Mouse (Mus musculus) neural tube, embryonic 15.5 days (tissue): ENCODE data around the gene Gm20388. TPM values are rescaled to one million over a fixed set of nuclear protein-coding genes. Genes with fewer than 3 reads are reported as not detected.

Experiments used
- ATAC-seq: fragments of 200-750 bp; cut with Nextera tagmentation; 2 replicates; pipeline ENCODE4 v1.8.0; 2017; ENCODE audit warnings: mild to moderate bottlenecking, moderate TSS enrichment, moderate library complexity; ENCODE audit not compliant: low FRiP score
- H3K27ac ChIP-seq: fragments of 300-500 bp; sonication (generic); replicated peaks from 2 replicates; pipeline ENCODE4 v1.5.1; 2015; ENCODE audit warnings: mild to moderate bottlenecking, inconsistent platforms
- H3K27me3 ChIP-seq: fragments of 300-500 bp; sonication (generic); replicated peaks from 2 replicates; pipeline ENCODE4 v1.6.1; 2015; ENCODE audit warnings: inconsistent platforms
- H3K36me3 ChIP-seq: fragments of 300-500 bp; sonication (generic); 2 replicates; pipeline ENCODE4 v1.6.1; 2015; ENCODE audit warnings: inconsistent platforms
- H3K4me1 ChIP-seq: fragments of 300-500 bp; sonication (generic); 2 replicates; pipeline ENCODE4 v1.6.1; 2015; ENCODE audit warnings: inconsistent platforms
- H3K4me2 ChIP-seq: fragments of 300-500 bp; sonication (generic); 2 replicates; pipeline ENCODE4 v1.6.1; 2015; ENCODE audit warnings: inconsistent platforms, mild to moderate bottlenecking, moderate library complexity
- H3K4me3 ChIP-seq: fragments of 300-500 bp; sonication (generic); replicated peaks from 2 replicates; pipeline ENCODE4 v1.5.1; 2015; ENCODE audit warnings: mild to moderate bottlenecking, inconsistent platforms
- H3K9ac ChIP-seq: fragments of 300-500 bp; sonication (generic); replicated peaks from 2 replicates; pipeline ENCODE4 v1.6.1; 2015; ENCODE audit warnings: mild to moderate bottlenecking, inconsistent platforms
- H3K9me3 ChIP-seq: fragments of 300-500 bp; sonication (generic); replicated peaks from 2 replicates; pipeline ENCODE4 v1.6.1; 2016; ENCODE audit warnings: inconsistent platforms
- WGBS: fragments of 180-500 bp; shearing (Covaris S2); methylation state at CpG from one replicate; pipeline ENCODE4 v1.1.7; 2015; ENCODE audit warnings: mixed read lengths; 5-methylcytosine and 5-hydroxymethylcytosine counted together
- polyA plus RNA-seq: library from polyadenylated mRNA; unstranded; fragments of >200 nt; fragmentation: Nextera tagmentation; extraction: Ambion mirVana; gene quantifications from 2 replicates; pipeline ENCODE4 v1.2.1, GENCODE M21; 2015

The Gm20388 gene
- polyA plus RNA-seq, 1 experiment from 2014 or later, result not detected

GRCm38 (mm10) chr8:120743149-120743897, 832.7 kb downstream of the Gm20388 start:
- Histone ChIP-seq H3K36me3 (no peaks in the 10 kb centered on the region), H3K27me3 (peaks cover 3% of the 10 kb centered on the region; the same call in 1 of the 2 replicates), H3K9me3 (no peaks in the 10 kb centered on the region), H3K4me3 (no peak overlapping the region), H3K27ac (no peak overlapping the region), H3K4me2 (no peak overlapping the region), H3K9ac (no peak overlapping the region), H3K4me1 (no peaks in the 10 kb centered on the region)
- no peak for ATAC-seq
- WGBS, result 40% methylated on average over 12 of the region's 12 CpGs

DNA sequence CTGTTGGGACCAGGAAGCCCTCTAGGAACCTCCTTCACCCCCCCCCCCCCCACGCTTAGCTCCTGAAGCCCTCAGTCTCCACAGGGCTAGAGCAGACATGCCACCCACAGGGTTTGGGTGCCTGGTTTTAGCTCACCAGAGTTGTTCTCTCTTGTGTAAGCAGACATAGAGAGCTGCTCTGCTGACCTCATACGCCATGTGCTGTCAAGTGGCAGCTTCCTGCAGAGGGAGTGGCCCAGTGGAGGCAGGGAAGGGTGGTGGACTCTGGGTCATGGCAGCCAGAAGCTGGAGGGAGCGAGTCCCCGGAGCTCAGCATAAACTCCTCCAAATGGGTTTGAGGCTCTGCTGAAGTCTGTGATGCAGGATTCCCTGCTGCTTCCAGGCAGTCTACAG, 833.3 kb downstream of the Gm20388 start:
- ATAC-seq, result no peak
- no peaks in the 10 kb centered on the region for H3K4me1 ChIP-seq
- H3K9me3 ChIP-seq, result no peaks in the 10 kb centered on the region
- H3K27me3 ChIP-seq, result no peaks in the 10 kb centered on the region
- no peak overlapping the region for H3K4me2 ChIP-seq
- no peaks in the 10 kb centered on the region for H3K36me3 ChIP-seq
- H3K9ac ChIP-seq, result no peak overlapping the region
- H3K27ac ChIP-seq, result no peak overlapping the region
- WGBS, result 80% methylated on average over 4 of the region's 4 CpGs
- no peak overlapping the region for H3K4me3 ChIP-seq

- Histone ChIP-seq H3K27ac (no peak overlapping the region), H3K27me3 (no peaks in the 10 kb centered on the region), H3K36me3 (no peaks in the 10 kb centered on the region), H3K9me3 (no peaks in the 10 kb centered on the region), H3K4me1 (no peaks in the 10 kb centered on the region), H3K9ac (no peak overlapping the region), H3K4me2 (no peak overlapping the region), H3K4me3 (no peak overlapping the region)
- no peak for ATAC-seq
- 44% methylated on average over 5 of the region's 5 CpGs for WGBS
These were observed 833.8 kb downstream of the Gm20388 start for GRCm38 (mm10) chr8:120744448-120744847.

DNA sequence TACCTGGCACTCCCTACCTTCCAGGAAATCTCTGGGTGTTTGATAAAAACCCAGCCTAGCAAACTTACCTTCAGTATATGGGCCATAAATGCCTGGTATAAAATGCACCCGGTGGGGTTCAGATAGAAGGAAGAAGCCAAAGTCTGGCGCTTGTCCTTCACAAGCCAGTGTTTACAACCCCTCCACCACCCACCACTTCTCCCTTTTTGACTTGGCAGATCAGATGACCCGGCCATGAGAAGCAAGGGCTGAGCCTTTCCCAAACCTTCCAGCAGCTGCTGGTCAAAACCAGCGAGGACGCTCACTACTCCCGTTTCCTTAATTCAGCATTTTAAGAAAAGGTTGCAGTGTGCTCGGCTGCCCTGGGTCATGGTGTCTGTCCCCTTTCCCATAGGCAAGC, 834.6 kb downstream of the Gm20388 start:
- Histone ChIP-seq H3K4me3 (no peak overlapping the region), H3K36me3 (no peaks in the 10 kb centered on the region), H3K27ac (no peak overlapping the region), H3K4me2 (no peak overlapping the region), H3K4me1 (no peaks in the 10 kb centered on the region), H3K9me3 (no peaks in the 10 kb centered on the region), H3K27me3 (no peaks in the 10 kb centered on the region), H3K9ac (no peak overlapping the region)
- 58% methylated on average over 7 of the region's 7 CpGs for WGBS
- ATAC-seq, result no peak

GRCm38 (mm10) chr8:120746007-120746701, 835.5 kb downstream of the Gm20388 start:
- no peaks in the 10 kb centered on the region for H3K36me3 ChIP-seq
- no peak overlapping the region for H3K9ac ChIP-seq
- no peaks in the 10 kb centered on the region for H3K27me3 ChIP-seq
- no peaks in the 10 kb centered on the region for H3K4me1 ChIP-seq
- H3K27ac ChIP-seq, result no peak overlapping the region
- H3K9me3 ChIP-seq, result no peaks in the 10 kb centered on the region
- no peak overlapping the region for H3K4me2 ChIP-seq
- ATAC-seq, result no peak
- H3K4me3 ChIP-seq, result no peak overlapping the region
- WGBS, result 76% methylated on average over 18 of the region's 18 CpGs

DNA sequence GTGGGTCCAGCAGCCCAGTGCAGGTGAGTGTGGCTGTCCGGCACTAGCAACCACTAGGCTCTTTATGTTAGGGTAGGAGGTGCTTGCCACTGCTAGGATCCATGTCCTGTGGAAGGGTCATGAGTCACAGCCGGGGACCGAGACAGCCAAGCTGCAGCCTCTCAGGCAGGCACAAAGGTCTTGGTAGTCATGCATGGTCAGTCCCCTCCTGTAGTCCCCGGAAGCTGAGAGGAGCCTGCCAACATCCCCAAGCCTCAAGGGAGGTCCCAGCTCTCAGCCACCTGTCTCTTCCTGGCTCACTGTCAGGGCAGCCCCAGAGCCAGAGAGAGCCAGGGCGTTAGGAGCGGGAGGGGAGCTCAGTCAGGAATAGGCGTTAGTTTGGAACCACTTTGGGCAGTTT, 836.6 kb downstream of the Gm20388 start:
- no peak for ATAC-seq
- 82% methylated on average over 7 of the region's 7 CpGs for WGBS
- no peak overlapping the region for H3K9ac ChIP-seq
- no peak overlapping the region for H3K27ac ChIP-seq
- H3K9me3 ChIP-seq, result no peaks in the 10 kb centered on the region
- no peak overlapping the region for H3K4me2 ChIP-seq
- H3K4me3 ChIP-seq, result no peak overlapping the region
- no peaks in the 10 kb centered on the region for H3K27me3 ChIP-seq
- no peaks in the 10 kb centered on the region for H3K36me3 ChIP-seq
- no peaks in the 10 kb centered on the region for H3K4me1 ChIP-seq

DNA sequence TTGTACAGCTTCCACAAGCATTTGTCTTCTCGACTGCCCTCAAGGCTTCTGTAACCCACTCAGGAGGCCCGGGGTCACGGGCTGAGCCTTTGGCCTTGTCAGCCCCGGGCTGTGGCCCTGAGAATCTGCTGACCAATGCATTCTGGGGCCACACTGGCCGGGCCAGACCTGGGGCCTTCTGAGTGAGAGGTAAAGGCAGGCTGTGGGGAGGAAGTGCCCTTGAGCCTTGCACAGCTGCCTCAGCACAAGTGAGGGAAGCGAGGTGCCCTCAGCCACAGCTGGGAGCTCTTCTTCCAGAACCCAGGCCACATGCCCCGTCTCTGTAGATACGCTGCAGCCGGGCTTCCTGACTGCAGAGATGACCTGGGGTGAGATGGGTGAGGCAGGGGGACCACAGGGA, 840.0 kb downstream of the Gm20388 start:
- Histone ChIP-seq H3K4me3 (no peak overlapping the region), H3K27me3 (no peaks in the 10 kb centered on the region), H3K36me3 (no peaks in the 10 kb centered on the region), H3K9me3 (no peaks in the 10 kb centered on the region), H3K4me2 (no peak overlapping the region), H3K4me1 (no peaks in the 10 kb centered on the region), H3K9ac (no peak overlapping the region), H3K27ac (no peak overlapping the region)
- WGBS, result 86% methylated on average over 9 of the region's 9 CpGs
- ATAC-seq, result no peak

DNA sequence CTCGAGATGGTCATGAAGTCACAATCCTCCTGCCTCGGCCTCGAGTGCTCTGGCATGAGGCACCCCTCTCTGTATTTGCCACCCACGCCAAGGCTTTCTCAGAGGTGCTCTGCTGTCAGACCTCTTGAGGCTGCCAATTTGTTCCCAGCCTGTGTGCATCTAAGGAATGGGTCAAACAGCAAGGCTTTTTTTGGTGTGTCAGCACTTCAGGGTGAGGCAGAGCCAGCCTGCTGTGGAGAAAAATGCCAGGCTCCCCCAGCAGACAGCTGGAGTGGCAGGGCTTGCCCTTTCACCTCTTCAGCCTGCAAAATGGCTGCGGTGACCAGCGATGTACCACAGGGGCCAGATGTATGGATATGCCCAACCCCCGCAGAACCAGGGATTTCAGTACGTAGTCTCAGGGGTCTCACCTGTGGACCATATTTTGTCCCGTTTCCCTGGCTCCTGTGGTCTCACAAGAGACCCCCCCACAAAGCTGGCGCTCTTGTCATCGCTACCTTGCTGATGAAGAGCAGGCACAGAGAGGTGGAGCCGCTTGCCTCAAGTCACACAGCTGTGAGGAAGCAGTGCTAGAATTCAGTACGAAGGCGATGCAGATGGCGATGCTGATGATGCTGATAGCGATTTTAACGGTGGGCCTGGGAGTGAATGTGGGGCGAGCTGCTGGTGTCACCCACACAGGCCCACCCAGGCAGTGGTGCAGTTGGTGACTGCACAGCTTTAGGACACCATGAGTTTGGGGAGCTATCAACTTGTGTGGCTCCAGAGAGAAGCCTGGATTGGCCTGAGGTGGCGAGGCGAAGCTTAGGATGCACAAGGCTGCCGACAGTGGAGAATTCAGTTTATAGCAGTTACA, 840.8 kb downstream of the Gm20388 start:
- Histone ChIP-seq H3K4me2 (peak overlapping the region; percentile 6; the same call in 1 of the 2 replicates), H3K4me3 (no peak overlapping the region), H3K4me1 (no peaks in the 10 kb centered on the region), H3K36me3 (no peaks in the 10 kb centered on the region), H3K27me3 (no peaks in the 10 kb centered on the region), H3K9ac (no peak overlapping the region), H3K9me3 (no peaks in the 10 kb centered on the region), H3K27ac (no peak overlapping the region)
- no peak for ATAC-seq
- 69% methylated on average over 21 of the region's 21 CpGs for WGBS

DNA sequence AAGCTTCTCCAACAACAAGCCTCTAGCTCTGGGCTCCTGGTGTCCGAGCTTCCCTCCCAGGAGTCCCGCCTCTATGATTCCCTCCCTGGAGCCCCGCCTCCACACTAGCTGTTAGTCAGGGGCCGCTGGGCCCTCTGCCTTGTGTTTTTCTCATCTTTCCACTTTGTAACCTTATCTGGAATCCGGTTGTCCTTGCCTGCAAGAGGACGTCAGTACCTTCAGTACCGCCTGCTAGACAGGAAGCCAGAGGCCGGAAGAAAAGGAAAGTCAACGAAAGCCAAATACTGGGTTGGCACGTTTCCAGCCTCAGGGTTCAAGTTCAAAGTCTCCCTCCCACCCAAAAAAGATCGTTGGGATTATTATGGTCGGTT, 841.4 kb downstream of the Gm20388 start:
- Histone ChIP-seq H3K4me3 (no peak overlapping the region), H3K9me3 (no peaks in the 10 kb centered on the region), H3K9ac (no peak overlapping the region), H3K4me1 (no peaks in the 10 kb centered on the region), H3K27me3 (no peaks in the 10 kb centered on the region), H3K27ac (no peak overlapping the region), H3K36me3 (no peaks in the 10 kb centered on the region), H3K4me2 (peak overlapping the region; percentile 6; the same call in 1 of the 2 replicates)
- WGBS, result 30% methylated on average over 12 of the region's 12 CpGs
- ATAC-seq, result no peak

- no peak for ATAC-seq
- 94% methylated on average over 22 of the region's 22 CpGs for WGBS
- Histone ChIP-seq H3K9me3 (no peaks in the 10 kb centered on the region), H3K36me3 (no peaks in the 10 kb centered on the region), H3K4me1 (no peaks in the 10 kb centered on the region), H3K27ac (no peak overlapping the region), H3K4me2 (no peak overlapping the region), H3K4me3 (no peak overlapping the region), H3K27me3 (no peaks in the 10 kb centered on the region), H3K9ac (no peak overlapping the region)
These were observed 842.8 kb downstream of the Gm20388 start for GRCm38 (mm10) chr8:120753476-120753875.

- 17% methylated on average over 19 of the region's 19 CpGs for WGBS
- H3K4me1 ChIP-seq, result no peaks in the 10 kb centered on the region
- H3K9ac ChIP-seq, result no peak overlapping the region
- no peaks in the 10 kb centered on the region for H3K9me3 ChIP-seq
- H3K4me3 ChIP-seq, result no peak overlapping the region
- H3K27ac ChIP-seq, result no peak overlapping the region
- H3K4me2 ChIP-seq, result no peak overlapping the region
- no peaks in the 10 kb centered on the region for H3K36me3 ChIP-seq
- no peaks in the 10 kb centered on the region for H3K27me3 ChIP-seq
- no peak for ATAC-seq
These were observed 845.0 kb downstream of the Gm20388 start for GRCm38 (mm10) chr8:120755306-120756297.
